Mouse (Mus musculus): Measurements from ENCODE around the gene Tas2r113. TPM values are rescaled to one million over a fixed set of nuclear protein-coding genes. Genes with fewer than 3 reads are reported as not detected.
"Not testable (repeated sequence)": the region's sequence is repeated elsewhere in the genome, so short reads cannot be mapped to it uniquely, and the experiment has no call there.

Tas2r113 gene
- not detected in 2 replicates for polyA plus RNA-seq (2015; fragmentation: Nextera tagmentation; extraction: Ambion mirVana)

DNA sequence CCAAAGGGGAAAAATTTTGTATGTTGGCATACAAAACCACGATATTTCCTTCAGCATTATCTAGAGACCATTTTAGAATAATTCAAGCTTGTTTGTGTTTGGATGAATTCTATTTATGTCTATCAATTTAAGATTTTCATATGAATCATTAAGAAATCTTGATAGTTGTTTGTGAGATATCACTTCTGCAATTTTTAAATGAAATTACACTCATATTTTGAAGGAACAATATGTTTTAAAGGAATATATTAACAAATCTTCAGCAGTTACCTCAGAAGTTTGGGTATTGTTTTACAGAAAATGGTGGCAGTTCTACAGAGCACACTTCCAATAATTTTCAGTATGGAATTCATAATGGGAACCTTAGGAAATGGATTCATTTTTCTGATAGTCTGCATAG is at the start of gene Tas2r113:
Gene Tas2r113 (plus strand): TSS at position 301 of the 400 bp plus-strand sequence.
- Histone ChIP-seq H3K4me1 (no peaks in the 10 kb centered on the region), H3K27me3 (no peaks in the 10 kb centered on the region), H3K27ac (no peak within 1 kb of the TSS), H3K4me3 (no peak within 1 kb of the TSS), H3K9ac (no peak within 1 kb of the TSS), H3K4me2 (no peak within 1 kb of the TSS), H3K9me3 (replicated peaks) (no peaks in the 10 kb centered on the region), H3K36me3 (ENCODE audit: poor library complexity, severe bottlenecking) (no peaks in the 10 kb centered on the region)
- WGBS, result 80% methylated on average over 1 of the region's 1 CpGs
- no peak for ATAC-seq

DNA sequence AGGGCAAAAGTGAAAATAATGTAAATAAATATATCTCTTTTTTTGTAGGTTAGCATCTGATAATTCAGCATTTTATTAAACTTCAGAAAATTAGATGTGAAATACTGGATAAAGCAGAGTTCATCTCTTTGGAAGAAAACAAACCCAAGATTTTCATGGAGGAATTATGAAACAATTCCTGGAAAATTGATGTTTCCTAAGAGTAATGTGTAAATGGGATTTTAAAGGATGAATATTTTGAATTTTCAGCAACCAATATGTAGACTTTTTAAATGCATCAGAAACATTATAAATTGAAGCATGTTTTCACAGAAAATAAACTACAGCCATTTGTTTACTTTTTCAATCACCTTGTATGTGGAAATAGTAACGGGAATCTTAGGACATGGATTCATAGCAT is 46.0 kb upstream of the Tas2r113 start, which contains the start of gene Tas2r123:
Gene Tas2r123 (plus strand): TSS at position 301 of the 400 bp plus-strand sequence.
- WGBS, result 81% methylated on average over 1 of the region's 1 CpGs
- no peaks in the 10 kb centered on the region for H3K27me3 ChIP-seq
- no peaks in the 10 kb centered on the region for H3K4me1 ChIP-seq
- H3K27ac ChIP-seq, result no peak within 1 kb of the TSS
- ATAC-seq, result no peak
- H3K9me3 ChIP-seq (replicated peaks), result peaks cover 3% of the 10 kb centered on the region; the same call in 1 of the 2 replicates
- no peak within 1 kb of the TSS for H3K9ac ChIP-seq
- no peaks in the 10 kb centered on the region for H3K36me3 ChIP-seq (ENCODE audit: poor library complexity, severe bottlenecking)
- no peak within 1 kb of the TSS for H3K4me2 ChIP-seq
- H3K4me3 ChIP-seq, result no peak within 1 kb of the TSS

DNA sequence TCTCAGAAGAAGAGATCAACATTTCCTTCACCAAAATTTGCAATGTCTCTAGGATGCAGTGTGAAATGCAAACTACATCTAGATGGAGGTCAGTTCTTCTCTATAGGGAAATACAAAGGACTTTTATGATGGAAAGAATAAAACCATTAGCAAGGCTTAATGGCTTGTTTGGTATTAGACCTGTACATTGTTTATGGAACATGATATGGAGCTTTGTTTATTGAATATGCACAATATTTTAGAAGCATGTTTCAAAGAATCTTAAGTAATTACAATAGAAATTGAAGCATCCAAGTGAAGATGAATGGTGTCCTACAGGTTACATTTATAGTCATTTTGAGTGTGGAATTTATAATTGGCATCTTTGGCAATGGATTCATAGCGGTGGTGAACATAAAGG is 37.7 kb upstream of the Tas2r113 start, which contains the start of gene Tas2r116:
Gene Tas2r116 (plus strand): TSS at position 301 of the 400 bp plus-strand sequence.
- no peak within 1 kb of the TSS for H3K9ac ChIP-seq
- no peak within 1 kb of the TSS for H3K27ac ChIP-seq
- no peaks in the 10 kb centered on the region for H3K36me3 ChIP-seq (ENCODE audit: poor library complexity, severe bottlenecking)
- H3K9me3 ChIP-seq (replicated peaks), result peaks cover 3% of the 10 kb centered on the region; the same call in 1 of the 2 replicates
- no peak within 1 kb of the TSS for H3K4me2 ChIP-seq
- no peaks in the 10 kb centered on the region for H3K27me3 ChIP-seq
- no peak for ATAC-seq
- no peak within 1 kb of the TSS for H3K4me3 ChIP-seq
- no peaks in the 10 kb centered on the region for H3K4me1 ChIP-seq
- WGBS, result 73% methylated on average over 1 of the region's 1 CpGs

DNA sequence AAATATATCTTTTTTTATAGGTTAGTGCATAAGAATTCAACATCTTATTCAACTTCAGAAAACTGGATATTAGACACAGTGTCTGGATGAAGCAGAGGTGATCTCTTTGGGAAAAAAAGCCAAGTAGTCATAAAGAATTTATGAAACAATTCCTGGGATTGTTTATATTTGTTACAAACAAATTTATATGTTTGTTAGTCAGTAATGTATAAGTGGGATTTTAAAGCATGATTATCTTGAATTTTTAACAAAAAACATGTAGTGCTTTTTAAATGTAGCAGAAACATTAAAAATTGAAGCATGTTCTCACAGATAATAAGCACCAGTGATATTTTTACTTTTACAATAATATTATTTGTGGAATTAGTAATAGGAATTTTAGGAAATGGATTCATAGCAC is 25.1 kb upstream of the Tas2r113 start, which contains the start of gene Tas2r110:
Gene Tas2r110 (plus strand): TSS at position 301 of the 400 bp plus-strand sequence.
- H3K9me3 ChIP-seq (replicated peaks), result no peaks in the 10 kb centered on the region
- H3K27ac ChIP-seq, result no peak within 1 kb of the TSS
- H3K4me1 ChIP-seq, result no peaks in the 10 kb centered on the region

DNA sequence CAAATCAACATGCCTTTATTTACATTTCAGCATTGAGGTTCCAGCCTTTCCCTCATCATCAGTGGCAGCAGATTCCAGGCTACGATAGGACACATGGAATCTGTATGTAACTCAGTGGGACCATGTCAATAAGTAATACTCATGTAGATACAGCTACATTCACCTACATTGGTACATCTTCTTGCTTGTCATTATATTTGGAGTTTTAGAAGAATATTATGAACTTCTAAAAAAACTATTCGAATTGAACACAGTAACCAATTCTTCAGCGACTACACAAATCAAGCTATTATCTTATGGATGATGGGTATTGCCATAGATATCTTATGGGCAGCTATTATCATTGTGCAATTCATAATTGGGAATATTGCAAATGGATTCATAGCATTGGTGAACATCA is 16.5 kb downstream of the Tas2r113 start, which contains the start of gene Tas2r125:
Gene Tas2r125 (plus strand): TSS at position 301 of the 400 bp plus-strand sequence.
- no peaks in the 10 kb centered on the region for H3K9me3 ChIP-seq (replicated peaks)
- H3K9ac ChIP-seq, result no peak within 1 kb of the TSS
- no peak for ATAC-seq
- no peaks in the 10 kb centered on the region for H3K27me3 ChIP-seq
- 79% methylated on average over 3 of the region's 3 CpGs for WGBS
- H3K27ac ChIP-seq, result no peak within 1 kb of the TSS
- no peak within 1 kb of the TSS for H3K4me3 ChIP-seq
- no peaks in the 10 kb centered on the region for H3K4me1 ChIP-seq
- H3K36me3 ChIP-seq (ENCODE audit: poor library complexity, severe bottlenecking), result no peaks in the 10 kb centered on the region
- H3K4me2 ChIP-seq, result no peak within 1 kb of the TSS

More for the DNA sequence above, 25.1 kb upstream of the Tas2r113 start, which contains the start of gene Tas2r110:
- H3K27me3 ChIP-seq, result no peaks in the 10 kb centered on the region
- H3K9ac ChIP-seq, result no peak within 1 kb of the TSS
- ATAC-seq, result no peak
- no peak within 1 kb of the TSS for H3K4me2 ChIP-seq
- no peak within 1 kb of the TSS for H3K4me3 ChIP-seq
- H3K36me3 ChIP-seq (ENCODE audit: poor library complexity, severe bottlenecking), result no peaks in the 10 kb centered on the region

DNA sequence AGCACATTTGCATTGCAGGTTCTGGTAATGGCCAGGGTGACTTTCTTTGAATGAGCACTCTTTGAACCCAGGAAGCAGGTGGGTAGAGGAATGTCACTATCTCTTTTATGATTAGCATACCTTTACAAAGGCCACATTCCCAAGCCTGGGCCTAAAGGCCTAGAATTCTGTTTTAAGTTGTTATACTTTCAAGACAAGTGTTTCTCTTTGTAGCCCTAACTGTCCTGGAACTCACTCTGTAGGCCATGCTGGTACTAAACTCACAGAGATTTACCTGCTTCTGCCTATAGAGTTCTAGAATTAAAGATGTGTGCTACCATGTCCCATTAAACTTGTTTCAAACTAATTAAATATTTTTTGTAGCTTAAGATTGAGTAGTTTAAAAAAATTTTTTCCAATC is 48.6 kb downstream of the Tas2r113 start:
- H3K9me3 ChIP-seq (replicated peaks); H3K9ac ChIP-seq; H3K27me3 ChIP-seq; ATAC-seq; H3K27ac ChIP-seq; H3K4me3 ChIP-seq; H3K36me3 ChIP-seq (ENCODE audit: poor library complexity, severe bottlenecking); H3K4me2 ChIP-seq; H3K4me1 ChIP-seq: not testable (repeated sequence)

Other genes starting within 250 kb of the Tas2r113 start
- not detected in 2 replicates for gene A630073D07Rik, start 241.5 kb upstream of the Tas2r113 start, polyA plus RNA-seq (2015; fragmentation: Nextera tagmentation; extraction: Ambion mirVana)
- gene Tas2r120, start 236.1 kb upstream of the Tas2r113 start, polyA plus RNA-seq (2015; fragmentation: Nextera tagmentation; extraction: Ambion mirVana), result not detected in 2 replicates
- not detected in 2 replicates for gene Tas2r121, start 192.0 kb upstream of the Tas2r113 start, polyA plus RNA-seq (2015; fragmentation: Nextera tagmentation; extraction: Ambion mirVana)
- gene Tas2r122, start 181.1 kb upstream of the Tas2r113 start, polyA plus RNA-seq (2015; fragmentation: Nextera tagmentation; extraction: Ambion mirVana), result not detected in 2 replicates
- gene Tas2r115, start 155.0 kb upstream of the Tas2r113 start, polyA plus RNA-seq (2015; fragmentation: Nextera tagmentation; extraction: Ambion mirVana), result not detected in 2 replicates
- not detected in 2 replicates for gene Tas2r124, start 138.3 kb upstream of the Tas2r113 start, polyA plus RNA-seq (2015; fragmentation: Nextera tagmentation; extraction: Ambion mirVana)
- not detected in 2 replicates for gene Tas2r102, start 130.9 kb upstream of the Tas2r113 start, polyA plus RNA-seq (2015; fragmentation: Nextera tagmentation; extraction: Ambion mirVana)
- gene Tas2r136, start 114.8 kb upstream of the Tas2r113 start, polyA plus RNA-seq (2015; fragmentation: Nextera tagmentation; extraction: Ambion mirVana), result not detected in 2 replicates
- gene Tas2r117, start 90.2 kb upstream of the Tas2r113 start, polyA plus RNA-seq (2015; fragmentation: Nextera tagmentation; extraction: Ambion mirVana), result not detected in 2 replicates
- not detected in 2 replicates for gene Tas2r123, start 45.9 kb upstream of the Tas2r113 start, polyA plus RNA-seq (2015; fragmentation: Nextera tagmentation; extraction: Ambion mirVana)
- not detected in 2 replicates for gene Tas2r116, start 37.6 kb upstream of the Tas2r113 start, polyA plus RNA-seq (2015; fragmentation: Nextera tagmentation; extraction: Ambion mirVana)
- not detected in 2 replicates for gene Tas2r110, start 25.0 kb upstream of the Tas2r113 start, polyA plus RNA-seq (2015; fragmentation: Nextera tagmentation; extraction: Ambion mirVana)
- not detected in 2 replicates for gene Tas2r125, start 16.6 kb downstream of the Tas2r113 start, polyA plus RNA-seq (2015; fragmentation: Nextera tagmentation; extraction: Ambion mirVana)
- not detected in 2 replicates for gene Tas2r129, start 58.1 kb downstream of the Tas2r113 start, polyA plus RNA-seq (2015; fragmentation: Nextera tagmentation; extraction: Ambion mirVana)
- gene Tas2r131, start 64.9 kb downstream of the Tas2r113 start, polyA plus RNA-seq (2015; fragmentation: Nextera tagmentation; extraction: Ambion mirVana), result not detected in 2 replicates
- gene Tas2r109, start 88.0 kb downstream of the Tas2r113 start, polyA plus RNA-seq (2015; fragmentation: Nextera tagmentation; extraction: Ambion mirVana), result not detected in 2 replicates
- gene Tas2r103, start 144.1 kb downstream of the Tas2r113 start, polyA plus RNA-seq (2015; fragmentation: Nextera tagmentation; extraction: Ambion mirVana), result not detected in 2 replicates
- gene Tas2r140, start 162.8 kb downstream of the Tas2r113 start, polyA plus RNA-seq (2015; fragmentation: Nextera tagmentation; extraction: Ambion mirVana), result not detected in 2 replicates
- 100 TPM in 2 replicates for gene Smim10l1, start 211.9 kb downstream of the Tas2r113 start, polyA plus RNA-seq (2015; fragmentation: Nextera tagmentation; extraction: Ambion mirVana)

Measured in forebrain, embryonic 13.5 days (tissue).